Mouse (Mus musculus) embryo, embryonic 11.5 days (tissue): ENCODE data around the gene Tfcp2l1.
"Not testable (repeated sequence)": the region's sequence is repeated elsewhere in the genome, so short reads cannot be mapped to it uniquely, and the experiment has no call there.

Source experiments
- DNase-seq: peaks from one replicate; pipeline ENCODE4 v3.0.0-alpha.2; 2012; ENCODE audit warnings: low read depth, low spot score

The Tfcp2l1 gene

GRCm38 (mm10) chr1:118627781-118628464 lies at the start of gene Tfcp2l1:
Gene Tfcp2l1, plus strand, starts transcription at chr1:118627945.
- DNase-seq = peak; percentile 35

DNA sequence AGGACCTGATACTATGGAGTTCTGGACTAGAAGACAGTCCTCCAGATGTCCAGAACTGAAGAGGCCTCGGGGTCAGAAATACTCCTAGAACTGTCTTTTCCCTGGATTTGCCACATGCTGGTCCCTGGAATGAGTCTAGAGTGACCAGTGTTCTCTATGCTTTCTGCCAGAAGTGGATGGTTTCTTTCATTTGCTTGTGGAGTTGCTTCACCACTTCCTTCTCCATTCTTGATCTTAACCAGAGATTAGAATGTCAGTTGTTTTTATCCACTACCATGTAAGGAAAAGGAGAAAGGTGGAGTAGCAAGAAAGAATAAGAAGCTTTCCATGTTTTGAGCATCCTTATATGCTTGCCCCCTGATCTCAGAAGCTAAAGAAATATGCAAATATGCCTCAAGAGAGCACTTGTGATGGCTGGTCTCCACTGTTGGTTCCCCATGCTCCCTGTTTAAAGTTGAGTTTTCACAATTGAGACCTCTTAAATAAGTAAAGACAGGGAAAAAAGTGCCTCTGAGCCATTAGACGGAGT lies 47.5 kb upstream of the Tfcp2l1 start:
- no peak for DNase-seq

DNA sequence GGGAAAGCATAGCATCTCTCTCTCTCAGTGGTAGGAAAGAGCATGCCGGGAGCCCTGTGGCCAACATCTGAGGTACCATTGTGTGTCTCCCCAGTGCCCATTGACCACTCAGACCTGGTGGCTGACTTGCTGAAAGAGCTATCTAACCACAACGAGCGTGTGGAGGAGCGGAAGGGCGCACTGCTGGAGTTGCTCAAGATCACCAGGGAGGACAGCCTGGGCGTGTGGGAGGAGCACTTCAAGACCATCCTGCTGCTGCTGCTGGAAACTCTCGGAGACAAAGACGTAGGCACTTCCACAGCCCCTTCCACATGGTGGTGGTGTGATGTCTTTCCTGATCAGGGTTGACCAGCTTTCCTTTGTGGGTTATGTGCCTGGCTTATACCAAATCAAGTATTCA lies 46.6 kb upstream of the Tfcp2l1 start:
- no peak for DNase-seq

GRCm38 (mm10) chr1:118589721-118590120 lies 38.0 kb upstream of the Tfcp2l1 start:
- no peak for DNase-seq

GRCm38 (mm10) chr1:118592933-118593332 lies 34.8 kb upstream of the Tfcp2l1 start:
- DNase-seq = no peak

DNA sequence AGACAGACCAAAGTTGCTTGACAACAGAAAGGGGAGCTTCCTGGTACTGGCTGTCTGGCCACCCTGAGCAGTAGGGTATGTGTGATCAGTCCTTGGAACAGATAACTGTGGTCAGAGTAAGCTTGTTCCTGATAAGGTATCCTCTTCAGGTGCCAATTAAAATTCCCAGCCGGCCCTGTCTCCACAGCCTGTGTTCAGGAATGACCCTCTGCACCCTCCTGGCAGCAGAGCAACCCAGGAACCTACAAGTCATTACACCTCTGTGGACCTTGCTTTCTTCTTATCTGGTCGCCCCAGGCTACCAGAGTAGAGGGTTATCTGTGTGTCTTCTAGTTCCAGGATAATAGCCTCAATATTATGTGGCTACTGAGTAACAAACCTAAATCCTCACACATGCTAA lies 32.4 kb upstream of the Tfcp2l1 start:
- DNase-seq = no peak

- no peak for DNase-seq
These were observed 30.1 kb upstream of the Tfcp2l1 start for GRCm38 (mm10) chr1:118597475-118598213.

- DNase-seq = no peak
These were observed 29.4 kb upstream of the Tfcp2l1 start for GRCm38 (mm10) chr1:118598339-118598738.

- no peak for DNase-seq
These were observed 14.0 kb upstream of the Tfcp2l1 start for GRCm38 (mm10) chr1:118613631-118614183.

- not testable (repeated sequence) for DNase-seq
These were observed 6.7 kb upstream of the Tfcp2l1 start for GRCm38 (mm10) chr1:118621055-118621454.

GRCm38 (mm10) chr1:118622857-118623256 lies 4.9 kb upstream of the Tfcp2l1 start:
- no peak for DNase-seq

GRCm38 (mm10) chr1:118625461-118625860 lies 2.3 kb upstream of the Tfcp2l1 start:
- DNase-seq = no peak

- DNase-seq = no peak
These were observed 1.8 kb upstream of the Tfcp2l1 start for GRCm38 (mm10) chr1:118625921-118626320.

DNA sequence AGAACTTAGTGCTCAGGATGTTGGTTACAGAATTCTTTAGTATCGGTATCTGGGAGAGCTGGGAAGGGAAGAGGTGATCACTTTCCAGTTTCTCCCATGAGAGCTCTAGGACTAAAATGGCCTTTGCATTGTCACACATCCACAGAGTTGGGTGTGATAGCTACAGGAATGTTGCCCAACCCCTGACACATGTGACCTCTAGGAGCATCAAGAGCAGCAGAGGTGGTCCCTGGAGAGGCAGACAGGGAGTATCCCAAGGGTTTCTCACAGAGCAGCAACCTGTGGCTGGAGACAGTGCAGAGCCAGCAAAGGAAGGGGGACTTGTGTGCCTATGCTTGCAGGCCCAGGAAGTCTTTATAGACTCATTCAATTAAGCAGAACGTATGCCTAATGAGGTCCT lies 1.3 kb upstream of the Tfcp2l1 start:
- DNase-seq = no peak

GRCm38 (mm10) chr1:118633415-118633980 lies 5.8 kb downstream of the Tfcp2l1 start:
- DNase-seq = no peak

DNA sequence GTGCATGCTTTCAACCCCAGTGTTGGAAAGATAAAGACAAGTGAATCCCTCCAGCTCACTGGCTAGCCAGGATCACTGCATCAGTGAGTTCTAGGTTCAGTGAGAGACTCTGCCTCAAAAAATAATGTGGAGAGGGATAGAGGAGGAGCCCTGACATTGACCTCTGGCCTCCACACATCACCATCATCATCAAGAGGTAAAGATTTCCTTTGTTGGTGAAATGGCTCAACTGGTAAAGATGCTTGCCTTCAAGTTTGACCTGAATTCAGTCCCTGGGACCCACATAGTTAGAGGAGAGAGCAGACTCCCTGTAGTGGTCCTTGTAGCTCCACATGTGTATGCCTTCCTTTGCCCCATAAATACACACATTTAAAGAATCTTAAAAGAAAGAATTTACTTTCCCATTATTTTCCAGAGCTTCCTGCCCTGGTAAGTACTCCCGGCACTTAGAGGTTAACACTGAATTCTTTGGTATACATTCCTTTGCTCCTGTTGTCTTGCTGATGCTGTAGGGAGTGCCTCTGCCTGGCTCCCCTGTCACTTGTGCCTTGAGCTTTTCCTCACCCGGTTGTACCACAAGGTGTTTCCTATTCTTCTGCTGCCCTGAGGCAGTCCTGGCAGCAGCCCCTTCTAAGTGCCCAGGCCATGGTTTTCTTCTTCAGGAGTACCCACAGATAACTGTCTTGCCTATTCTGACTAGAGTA lies 14.7 kb downstream of the Tfcp2l1 start:
- no peak for DNase-seq

- no peak for DNase-seq
These were observed 15.6 kb downstream of the Tfcp2l1 start for GRCm38 (mm10) chr1:118643138-118643979.

GRCm38 (mm10) chr1:118645701-118646100 lies 18.0 kb downstream of the Tfcp2l1 start:
- DNase-seq = no peak

GRCm38 (mm10) chr1:118648015-118648414 lies 20.3 kb downstream of the Tfcp2l1 start:
- DNase-seq = no peak

- DNase-seq = no peak
These were observed 22.4 kb downstream of the Tfcp2l1 start for GRCm38 (mm10) chr1:118649933-118650770.
